Mouse (Mus musculus) forebrain, postnatal 0 days (tissue): ENCODE results near the gene Gm49394. TPM values are rescaled to one million over a fixed set of nuclear protein-coding genes. Genes with fewer than 3 reads are reported as not detected.

Experiments
- ATAC-seq: fragments of 200-750 bp; cut with Nextera tagmentation; 2 replicates; pipeline ENCODE4 v1.8.0; 2017; ENCODE audit warnings: mild to moderate bottlenecking, moderate library complexity
- DNase-seq: peaks from one replicate; pipeline ENCODE4 v3.0.0-alpha.2; 2015
- H3K27ac ChIP-seq: fragments of 300-500 bp; sonication (generic); 2 replicates; pipeline ENCODE4 v1.5.1; 2014; ENCODE audit warnings: low read depth, mild to moderate bottlenecking, antibody characterized with exemption, low read length, moderate library complexity, mixed read lengths
- H3K27me3 ChIP-seq: fragments of 300-500 bp; sonication (generic); 2 replicates; pipeline ENCODE4 v1.6.1; 2014; ENCODE audit warnings: mild to moderate bottlenecking, low read length, mixed read lengths; ENCODE audit not compliant: insufficient read depth
- H3K36me3 ChIP-seq: fragments of 300-500 bp; sonication (generic); 2 replicates; pipeline ENCODE4 v1.6.1; 2014; ENCODE audit warnings: mild to moderate bottlenecking, moderate library complexity; ENCODE audit not compliant: insufficient read depth
- H3K4me1 ChIP-seq: fragments of 300-500 bp; sonication (generic); 2 replicates; pipeline ENCODE4 v1.6.1; 2014; ENCODE audit warnings: antibody characterized with exemption; ENCODE audit not compliant: insufficient read depth
- H3K4me2 ChIP-seq: fragments of 300-500 bp; sonication (generic); 2 replicates; pipeline ENCODE4 v1.6.1; 2014; ENCODE audit warnings: low read depth, mild to moderate bottlenecking, moderate library complexity
- H3K4me3 ChIP-seq: fragments of 300-500 bp; sonication (generic); 2 replicates; pipeline ENCODE4 v1.5.1; 2014; ENCODE audit warnings: low read depth, low read length, mixed read lengths
- H3K9ac ChIP-seq: fragments of 300-500 bp; sonication (generic); 2 replicates; pipeline ENCODE4 v1.6.1; 2014; ENCODE audit warnings: mild to moderate bottlenecking
- H3K9me3 ChIP-seq: fragments of 300-500 bp; sonication (generic); 2 replicates; pipeline ENCODE4 v1.6.1; 2016; ENCODE audit warnings: low read length
- CTCF ChIP-seq: sonication (generic); IDR thresholded peaks from 2 replicates; pipeline ENCODE4 v1.5.1; 2016; ENCODE audit warnings: antibody characterized with exemption, control low read depth, low read depth
- WGBS: fragments of 180-500 bp; shearing (Covaris S2); extraction: QIAGEN DNeasy Blood & Tissue Kit; methylation state at CpG from one replicate; pipeline ENCODE4 v1.1.7; 2014; 5-methylcytosine and 5-hydroxymethylcytosine counted together
- polyA plus RNA-seq: library from polyadenylated mRNA; unstranded; fragments of >200 nt; fragmentation: Nextera tagmentation; extraction: Ambion mirVana; gene quantifications from 2 replicates; pipeline ENCODE4 v1.2.1, GENCODE M21; 2015
- total RNA-seq: library from RNA; depleted of rRNA; stranded (reverse); fragments of >200 nt; gene quantifications from 2 replicates; pipeline ENCODE4 v1.2.3, GENCODE M21; 2014

Gm49394 gene
- total and polyA plus RNA-seq, 2 experiments from 2014 or later = 0.06 TPM; not detected in 1

GRCm38 (mm10) chr7:142675141-142675540, 5.4 kb upstream of the Gm49394 start:
- no peak overlapping the region for H3K4me2 ChIP-seq
- DNase-seq (no peak), ATAC-seq (no peak)

GRCm38 (mm10) chr7:142672120-142672519, 2.4 kb upstream of the Gm49394 start:
- Histone ChIP-seq H3K4me1 (no peaks in the 10 kb centered on the region), H3K27me3 (no peaks in the 10 kb centered on the region), H3K4me2 (no peak overlapping the region), H3K9me3 (no peaks in the 10 kb centered on the region), H3K36me3 (no peaks in the 10 kb centered on the region), H3K27ac (no peak overlapping the region), H3K4me3 (no peak overlapping the region), H3K9ac (no peak overlapping the region)
- ATAC-seq (peak; percentile 40; the same call in 1 of the 2 replicates), DNase-seq (peak; percentile 83)
- TF ChIP-seq CTCF = peak; percentile 90
- WGBS = 11% methylated on average over 4 of the region's 4 CpGs

More at GRCm38 (mm10) chr7:142675141-142675540, 5.4 kb upstream of the Gm49394 start:
- H3K4me1 ChIP-seq = no peaks in the 10 kb centered on the region
- H3K27me3 ChIP-seq = no peaks in the 10 kb centered on the region
- no peak for TF ChIP-seq CTCF
- H3K36me3 ChIP-seq = no peaks in the 10 kb centered on the region
- no peak overlapping the region for H3K4me3 ChIP-seq
- H3K27ac ChIP-seq = no peak overlapping the region
- 60% methylated on average over 6 of the region's 6 CpGs for WGBS
- no peak overlapping the region for H3K9ac ChIP-seq
- H3K9me3 ChIP-seq = no peaks in the 10 kb centered on the region

GRCm38 (mm10) chr7:142671067-142671466, 1.3 kb upstream of the Gm49394 start:
- DNase-seq (no peak), ATAC-seq (no peak)
- Histone ChIP-seq H3K27me3 (no peaks in the 10 kb centered on the region; the same call in 1 of the 2 replicates), H3K4me2 (no peak overlapping the region), H3K4me3 (no peak overlapping the region), H3K36me3 (no peaks in the 10 kb centered on the region), H3K9me3 (no peaks in the 10 kb centered on the region), H3K4me1 (no peaks in the 10 kb centered on the region), H3K9ac (no peak overlapping the region), H3K27ac (no peak overlapping the region)
- WGBS = 95% methylated on average over 1 of the region's 1 CpGs
- TF ChIP-seq CTCF = peak; percentile 52

- WGBS = 65% methylated on average over 1 of the region's 1 CpGs
- DNase-seq = no peak
Measured at GRCm38 (mm10) chr7:142668328-142668727, 1.4 kb downstream of the Gm49394 start.

GRCm38 (mm10) chr7:142667521-142667920, 2.2 kb downstream of the Gm49394 start:
- ATAC-seq (no peak), DNase-seq (no peak)
- no peak for TF ChIP-seq CTCF
- Histone ChIP-seq H3K9me3 (no peaks in the 10 kb centered on the region), H3K27me3 (peaks cover 28% of the 10 kb centered on the region), H3K4me2 (no peak overlapping the region), H3K27ac (no peak overlapping the region), H3K4me1 (no peaks in the 10 kb centered on the region), H3K4me3 (no peak overlapping the region), H3K9ac (no peak overlapping the region), H3K36me3 (no peaks in the 10 kb centered on the region)
- 93% methylated on average over 18 of the region's 18 CpGs for WGBS

More at GRCm38 (mm10) chr7:142668328-142668727, 1.4 kb downstream of the Gm49394 start:
- H3K36me3 ChIP-seq = no peaks in the 10 kb centered on the region
- no peaks in the 10 kb centered on the region for H3K4me1 ChIP-seq
- H3K27ac ChIP-seq = no peak overlapping the region
- no peak overlapping the region for H3K4me2 ChIP-seq
- peaks cover 21% of the 10 kb centered on the region for H3K27me3 ChIP-seq
- H3K9ac ChIP-seq = no peak overlapping the region
- no peak for TF ChIP-seq CTCF
- ATAC-seq = no peak
- no peaks in the 10 kb centered on the region for H3K9me3 ChIP-seq
- H3K4me3 ChIP-seq = no peak overlapping the region

GRCm38 (mm10) chr7:142666659-142667058, 3.1 kb downstream of the Gm49394 start, which contains the start of gene Igf2:
TSS of gene Igf2 (minus strand) at chr7:142666816.
- peaks cover 36% of the 10 kb centered on the region for H3K27me3 ChIP-seq
- no peaks in the 10 kb centered on the region for H3K36me3 ChIP-seq
- H3K9me3 ChIP-seq = no peaks in the 10 kb centered on the region
- no peak within 1 kb of the TSS for H3K27ac ChIP-seq
- DNase-seq (no peak), ATAC-seq (no peak)
- TF ChIP-seq CTCF = no peak
- no peaks in the 10 kb centered on the region for H3K4me1 ChIP-seq
- 55% methylated on average over 2 of the region's 2 CpGs for WGBS
- H3K9ac ChIP-seq = no peak within 1 kb of the TSS
- H3K4me2 ChIP-seq = no peak within 1 kb of the TSS
- no peak within 1 kb of the TSS for H3K4me3 ChIP-seq

GRCm38 (mm10) chr7:142666109-142666508, 3.6 kb downstream of the Gm49394 start:
- H3K27ac ChIP-seq = no peak overlapping the region
- 68% methylated on average over 4 of the region's 4 CpGs for WGBS
- no peak overlapping the region for H3K4me2 ChIP-seq
- H3K4me1 ChIP-seq = no peaks in the 10 kb centered on the region
- no peak overlapping the region for H3K4me3 ChIP-seq
- H3K9ac ChIP-seq = no peak overlapping the region
- no peak for DNase-seq
- peaks cover 40% of the 10 kb centered on the region for H3K27me3 ChIP-seq
- TF ChIP-seq CTCF = no peak
- no peaks in the 10 kb centered on the region for H3K9me3 ChIP-seq
- no peaks in the 10 kb centered on the region for H3K36me3 ChIP-seq
- no peak for ATAC-seq
